Mouse (Mus musculus) inflammation-experienced regulatory T-cells, adult 6 months (primary cell): ENCODE results near the gene Polr2j. TPM values are rescaled to one million over a fixed set of nuclear protein-coding genes. Genes with fewer than 3 reads are reported as not detected.

Experiments used
- ATAC-seq: one replicate; pipeline ENCODE4 v1.8.0; 2017
- polyA plus RNA-seq, 3 experiments: library from polyadenylated mRNA; unstranded; fragments of 100-300 nt; shearing (Covaris generic); gene quantifications; one replicate each; pipeline ENCODE4 v1.2.1; 2017

The Polr2j gene
- polyA plus RNA-seq, 3 experiments from 2014 or later: 120 to 150 (median 121) TPM

GRCm38 (mm10) chr5:136168071-136168470 lies 51.6 kb downstream of the Polr2j start:
- no peak for ATAC-seq

GRCm38 (mm10) chr5:136169626-136170511 lies 53.4 kb downstream of the Polr2j start:
- peak; percentile 33 for ATAC-seq

GRCm38 (mm10) chr5:136170512-136171362 lies 54.3 kb downstream of the Polr2j start, which contains the start of gene Orai2:
Orai2 (minus strand) TSS chr5:136170713.
- peak; percentile 69 for ATAC-seq

- ATAC-seq: peak; percentile 49
Observed at GRCm38 (mm10) chr5:136171363-136172341, 55.2 kb downstream of the Polr2j start.

Other genes with a start within 250 kb of the Polr2j start
- gene Hspb1, start 228.7 kb upstream of the Polr2j start, polyA plus RNA-seq: under 1 TPM in 1 of 3 experiments, not detected in 2; 0.82 TPM
- 10 to 100 TPM; 29.8 to 46.2 (median 37.0) TPM for gene Ywhag, start 182.0 kb upstream of the Polr2j start, polyA plus RNA-seq
- gene Ssc4d, start 142.1 kb upstream of the Polr2j start, polyA plus RNA-seq: 1 to 10 TPM; 1.0 to 2.0 (median 1.4) TPM
- gene Zp3, start 136.5 kb upstream of the Polr2j start, polyA plus RNA-seq: not detected
- gene Dtx2, start 121.8 kb upstream of the Polr2j start, polyA plus RNA-seq: 10 to 100 TPM in 1 of 3 experiments, 1 to 10 TPM in 2; 8.5 to 10.8 (median 9.1) TPM
- under 1 TPM in 1 of 3 experiments, not detected in 2; 0.16 TPM for gene Upk3b, start 78.1 kb upstream of the Polr2j start, polyA plus RNA-seq
- gene Upk3bl, start 62.1 kb upstream of the Polr2j start, polyA plus RNA-seq: not detected
- 1 to 10 TPM; 1.5 to 2.4 (median 1.7) TPM for gene Rasa4, start 32.7 kb upstream of the Polr2j start, polyA plus RNA-seq
- gene Lrwd1, start 19.4 kb downstream of the Polr2j start, polyA plus RNA-seq: 10 to 100 TPM; 37.0 to 37.7 (median 37.2) TPM
- 10 to 100 TPM; 51.3 to 63.3 (median 56.7) TPM for gene Alkbh4, start 19.5 kb downstream of the Polr2j start, polyA plus RNA-seq
- 10 to 100 TPM; 55.8 to 72.0 (median 64.8) TPM for gene Orai2, start 54.1 kb downstream of the Polr2j start, polyA plus RNA-seq
- 10 to 100 TPM; 40.9 to 48.3 (median 45.5) TPM for gene Prkrip1, start 82.3 kb downstream of the Polr2j start, polyA plus RNA-seq
- under 1 TPM in 1 of 3 experiments, not detected in 2; 0.24 TPM for gene Sh2b2, start 129.9 kb downstream of the Polr2j start, polyA plus RNA-seq